Mouse (Mus musculus) G1E (cell line): ENCODE measurements around the gene Supt6.

Source experiments
- CTCF ChIP-seq: IDR thresholded peaks from 2 replicates; pipeline ENCODE4 v1.5.1; 2012; ENCODE audit warnings: low read depth, low read length, inconsistent platforms, mixed read lengths
- GATA1 ChIP-seq: IDR thresholded peaks from 2 replicates; pipeline ENCODE4 v1.6.1; 2012; ENCODE audit warnings: borderline replicate concordance, low read length, inconsistent platforms, mixed read lengths
- POLR2AphosphoS5 ChIP-seq: IDR thresholded peaks from 2 replicates; pipeline ENCODE4 v1.6.1; 2012; ENCODE audit warnings: low read depth, low read length, inconsistent platforms; ENCODE audit not compliant: insufficient replicate concordance
- TAL1 ChIP-seq: conservative IDR thresholded peaks from 2 replicates; pipeline ENCODE4 v1.6.1; 2012; ENCODE audit warnings: low read depth, low read length, inconsistent platforms, mixed read lengths

DNA sequence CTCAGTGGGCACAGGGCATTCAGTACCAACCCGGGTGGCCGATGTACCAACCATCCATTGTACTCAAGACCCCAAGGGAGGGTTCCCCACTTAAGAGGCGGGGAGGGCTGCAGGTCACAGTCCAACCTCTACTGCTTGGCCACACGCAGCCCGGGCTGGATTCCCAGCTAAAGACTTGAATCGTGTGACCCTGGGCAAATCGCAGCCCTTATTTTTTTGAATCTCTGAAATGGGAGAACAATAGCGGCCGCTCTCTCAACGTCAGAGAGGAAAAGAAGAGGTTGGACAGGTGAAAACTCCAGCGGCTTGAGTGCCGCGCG is 81.2 kb downstream of the Supt6 start:
- TF ChIP-seq CTCF (no peak), TAL1 (no peak), POLR2AphosphoS5 (no peak), GATA1 (no peak)
